Mouse (Mus musculus): ENCODE data around the gene Fam219b. TPM values are rescaled to one million over a fixed set of nuclear protein-coding genes. Genes with fewer than 3 reads are reported as not detected.
A peak's percentile ranks its signal among the peaks of the same experiment; 100 is the strongest.

Gene Fam219b
- polyA plus RNA-seq (2015; fragmentation: Nextera tagmentation; extraction: Ambion mirVana), result 4.6 and 5.1 TPM in 2 replicates

DNA sequence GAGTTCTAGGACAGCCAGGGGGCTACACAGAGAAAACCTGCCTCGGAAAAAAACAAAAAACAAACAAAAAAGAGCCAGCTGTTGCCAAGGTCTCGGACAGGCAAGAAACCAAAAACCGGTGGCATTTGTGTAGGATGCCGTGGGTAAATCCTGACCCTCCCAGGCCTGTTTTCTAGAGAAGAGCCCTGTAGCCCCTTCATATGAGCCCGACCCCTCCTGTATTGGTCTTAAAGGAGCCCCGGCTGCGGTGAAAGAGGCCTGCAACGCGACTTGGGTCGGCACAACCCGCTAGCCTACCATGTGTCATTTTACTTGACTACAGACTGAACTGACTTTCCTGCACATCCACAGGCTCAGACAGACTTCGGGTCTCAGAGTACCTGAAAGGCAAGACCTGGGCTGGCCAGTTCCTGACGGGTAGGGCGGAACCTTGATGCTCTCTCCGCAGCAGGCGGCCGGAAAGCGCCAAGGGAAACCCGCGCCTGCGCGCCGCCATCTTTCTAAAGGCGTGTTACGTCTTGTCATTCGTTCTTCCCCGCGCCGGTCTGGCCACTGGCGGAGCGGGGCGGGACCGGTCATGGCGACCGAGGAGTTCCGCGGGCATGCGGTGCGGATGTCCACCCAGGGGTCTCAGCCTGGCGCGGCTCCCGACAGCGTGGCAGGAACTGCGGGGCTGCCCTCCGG, at the start of gene Fam219b:
Gene Fam219b (plus strand): TSS at position 485 of the 684 bp plus-strand sequence.
- H3K27me3 ChIP-seq (ENCODE audit: insufficient read depth, low read length), result no peaks in the 10 kb centered on the region
- H3K4me3 ChIP-seq (ENCODE audit: low read depth, low read length), result peak within 1 kb of the TSS; percentile 84
- H3K36me3 ChIP-seq (replicated peaks; ENCODE audit: insufficient read depth, low read length), result peaks cover 45% of the 10 kb centered on the region
- TF ChIP-seq EP300 (IDR thresholded peaks at IDR 0.05; ENCODE audit: low read depth) (no peak), CTCF (IDR thresholded peaks at IDR 0.05; ENCODE audit: low read depth) (no peak)
- H3K4me2 ChIP-seq (ENCODE audit: low read depth, low read length), result peak within 1 kb of the TSS; percentile 82
- WGBS (ENCODE audit: insufficient replicate concordance), result 2% methylated on average over 39 of the region's 45 CpGs
- no peaks in the 10 kb centered on the region for H3K9me3 ChIP-seq (ENCODE audit: low read length)
- DNase-seq (peak; percentile 91), ATAC-seq (peak; percentile 94)
- peak within 1 kb of the TSS; percentile 84 for H3K27ac ChIP-seq (ENCODE audit: low read depth)
- H3K9ac ChIP-seq (replicated peaks), result peak within 1 kb of the TSS; percentile 79
- H3K4me1 ChIP-seq (ENCODE audit: insufficient read depth), result peaks cover 12% of the 10 kb centered on the region

DNA sequence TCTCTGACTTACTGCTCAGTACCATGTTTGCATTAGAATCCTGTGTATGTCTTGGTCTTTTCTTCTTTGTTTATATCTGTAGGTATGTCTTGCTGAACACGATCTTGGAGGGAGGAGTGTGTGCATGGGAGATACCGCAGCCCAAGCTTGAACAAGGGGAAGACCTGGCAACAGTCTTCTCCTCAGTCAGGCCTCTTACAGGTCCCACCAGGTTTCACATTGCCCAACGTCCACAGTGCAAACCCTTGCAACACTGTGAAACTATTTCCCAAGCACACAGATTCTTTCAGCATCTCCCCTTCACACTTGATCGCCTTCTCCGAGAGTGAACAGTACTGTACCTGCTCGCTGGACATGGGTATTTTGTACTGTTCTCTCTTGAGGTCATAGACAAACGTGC, 49.5 kb upstream of the Fam219b start:
- H3K9me3 ChIP-seq (ENCODE audit: low read length), result no peaks in the 10 kb centered on the region
- DNase-seq, result no peak
- no peak overlapping the region for H3K9ac ChIP-seq (replicated peaks)
- WGBS (ENCODE audit: insufficient replicate concordance), result 50% methylated on average over 7 of the region's 7 CpGs
- H3K4me2 ChIP-seq (ENCODE audit: low read depth, low read length), result no peak overlapping the region
- H3K36me3 ChIP-seq (replicated peaks; ENCODE audit: insufficient read depth, low read length), result no peaks in the 10 kb centered on the region
- no peaks in the 10 kb centered on the region for H3K4me1 ChIP-seq (ENCODE audit: insufficient read depth)
- no peak for TF ChIP-seq CTCF (IDR thresholded peaks at IDR 0.05; ENCODE audit: low read depth)
- TF ChIP-seq EP300 (IDR thresholded peaks at IDR 0.05; ENCODE audit: low read depth), result no peak
- H3K27ac ChIP-seq (ENCODE audit: low read depth), result no peak overlapping the region
- H3K27me3 ChIP-seq (ENCODE audit: insufficient read depth, low read length), result no peaks in the 10 kb centered on the region
- no peak overlapping the region for H3K4me3 ChIP-seq (ENCODE audit: low read depth, low read length)
- ATAC-seq, result no peak

DNA sequence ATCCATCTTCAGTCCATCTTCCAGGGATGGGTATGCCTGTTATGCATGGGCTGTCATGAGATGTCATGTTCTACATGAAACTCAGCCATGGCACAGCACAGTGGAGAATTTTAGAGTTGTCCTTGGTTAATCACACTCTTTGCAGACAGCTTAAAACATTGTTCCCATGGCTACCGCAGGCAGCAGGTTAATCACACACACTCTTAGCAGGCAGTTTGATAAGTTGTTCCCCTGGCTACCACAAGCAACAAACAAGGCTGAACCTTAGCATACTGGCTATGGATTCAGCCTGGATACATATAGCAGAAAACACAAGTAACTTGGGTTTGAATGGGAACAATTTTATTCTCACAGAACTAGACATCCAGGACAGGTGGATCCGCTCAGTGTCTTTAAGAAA, 43.8 kb upstream of the Fam219b start:
- no peak for ATAC-seq
- 81% methylated on average over 2 of the region's 2 CpGs for WGBS (ENCODE audit: insufficient replicate concordance)
- Histone ChIP-seq H3K9me3 (ENCODE audit: low read length) (no peaks in the 10 kb centered on the region), H3K4me3 (ENCODE audit: low read depth, low read length) (no peak overlapping the region), H3K27me3 (ENCODE audit: insufficient read depth, low read length) (no peaks in the 10 kb centered on the region), H3K36me3 (replicated peaks; ENCODE audit: insufficient read depth, low read length) (no peaks in the 10 kb centered on the region), H3K27ac (ENCODE audit: low read depth) (no peak overlapping the region), H3K4me2 (ENCODE audit: low read depth, low read length) (no peak overlapping the region), H3K4me1 (ENCODE audit: insufficient read depth) (peaks cover 6% of the 10 kb centered on the region; the same call in 1 of the 2 replicates), H3K9ac (replicated peaks) (no peak overlapping the region)
- TF ChIP-seq EP300 (IDR thresholded peaks at IDR 0.05; ENCODE audit: low read depth) (no peak), CTCF (IDR thresholded peaks at IDR 0.05; ENCODE audit: low read depth) (no peak)
- no peak for DNase-seq

DNA sequence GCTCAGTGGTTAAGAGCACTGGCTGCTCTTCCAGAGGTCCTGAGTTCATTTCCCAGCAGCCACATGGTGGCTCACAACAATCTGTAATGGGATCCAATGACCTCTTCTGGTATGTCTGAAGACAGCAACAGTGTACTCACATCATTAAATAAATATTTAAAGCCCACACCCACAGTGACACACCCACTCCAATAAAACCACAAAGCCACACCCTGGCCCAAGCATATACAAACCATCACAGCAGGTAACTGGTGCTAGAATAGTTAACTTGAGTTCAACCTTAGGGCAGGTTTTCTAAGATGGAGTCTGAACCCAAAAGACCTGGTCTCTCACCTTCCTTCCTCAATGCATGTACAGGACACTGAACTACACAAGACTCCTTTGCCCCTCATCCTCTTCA, 42.4 kb upstream of the Fam219b start:
- H3K9me3 ChIP-seq (ENCODE audit: low read length), result no peaks in the 10 kb centered on the region
- H3K27ac ChIP-seq (ENCODE audit: low read depth), result no peak overlapping the region
- no peak overlapping the region for H3K4me2 ChIP-seq (ENCODE audit: low read depth, low read length)
- ATAC-seq (no peak), DNase-seq (no peak)
- H3K9ac ChIP-seq (replicated peaks), result no peak overlapping the region
- TF ChIP-seq CTCF (IDR thresholded peaks at IDR 0.05; ENCODE audit: low read depth), result no peak
- no peak for TF ChIP-seq EP300 (IDR thresholded peaks at IDR 0.05; ENCODE audit: low read depth)
- H3K4me1 ChIP-seq (ENCODE audit: insufficient read depth), result peaks cover 6% of the 10 kb centered on the region; the same call in 1 of the 2 replicates
- no peaks in the 10 kb centered on the region for H3K36me3 ChIP-seq (replicated peaks; ENCODE audit: insufficient read depth, low read length)
- H3K27me3 ChIP-seq (ENCODE audit: insufficient read depth, low read length), result peaks cover under 1% of the 10 kb centered on the region; the same call in 1 of the 2 replicates
- no peak overlapping the region for H3K4me3 ChIP-seq (ENCODE audit: low read depth, low read length)

DNA sequence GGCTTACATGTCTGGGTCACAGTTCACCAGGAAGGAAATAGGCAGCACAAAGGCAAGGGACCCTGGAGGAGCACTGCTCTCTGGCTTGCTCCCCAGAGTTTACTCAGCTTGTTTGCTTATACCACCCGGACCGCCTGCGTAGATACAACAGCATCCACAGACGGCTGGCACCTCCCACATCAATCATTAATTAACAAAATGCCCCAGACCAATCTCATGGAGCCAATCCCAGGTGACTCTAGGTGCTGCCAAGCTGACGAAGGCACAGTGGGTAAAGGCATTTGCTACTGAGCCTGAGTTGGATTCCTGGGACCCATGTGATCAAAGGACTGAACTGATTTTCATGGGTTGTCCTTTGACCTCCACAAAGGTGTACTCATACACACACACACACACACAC, 40.1 kb upstream of the Fam219b start:
- Histone ChIP-seq H3K36me3 (replicated peaks; ENCODE audit: insufficient read depth, low read length) (no peaks in the 10 kb centered on the region), H3K4me2 (ENCODE audit: low read depth, low read length) (no peak overlapping the region), H3K27me3 (ENCODE audit: insufficient read depth, low read length) (peaks cover 23% of the 10 kb centered on the region), H3K27ac (ENCODE audit: low read depth) (no peak overlapping the region), H3K4me1 (ENCODE audit: insufficient read depth) (peaks cover 6% of the 10 kb centered on the region; the same call in 1 of the 2 replicates), H3K9me3 (ENCODE audit: low read length) (no peaks in the 10 kb centered on the region), H3K4me3 (ENCODE audit: low read depth, low read length) (no peak overlapping the region), H3K9ac (replicated peaks) (no peak overlapping the region)
- TF ChIP-seq EP300 (IDR thresholded peaks at IDR 0.05; ENCODE audit: low read depth) (no peak), CTCF (IDR thresholded peaks at IDR 0.05; ENCODE audit: low read depth) (no peak)
- WGBS (ENCODE audit: insufficient replicate concordance), result 42% methylated on average over 5 of the region's 5 CpGs
- DNase-seq (no peak), ATAC-seq (peak; percentile 68)

DNA sequence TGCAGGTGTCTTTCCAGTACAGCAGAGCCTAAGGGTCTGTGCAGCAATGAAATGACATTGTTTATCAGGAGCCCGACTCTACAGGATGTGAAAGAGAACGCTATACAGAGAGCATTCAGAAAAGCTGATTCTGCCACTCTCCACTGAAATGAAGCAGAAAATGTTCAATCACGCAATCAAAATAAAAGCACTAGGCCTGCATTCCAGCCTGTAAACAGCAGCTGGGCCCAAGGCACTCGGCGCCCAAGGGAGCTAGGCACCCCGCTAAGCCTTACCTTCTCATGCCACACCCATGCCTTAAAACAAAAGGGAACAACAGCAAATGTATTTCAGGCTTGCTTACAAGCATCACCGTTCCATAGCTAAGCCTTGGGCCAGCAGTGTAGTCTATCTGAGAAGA, 38.8 kb upstream of the Fam219b start:
- 62% methylated on average over 7 of the region's 7 CpGs for WGBS (ENCODE audit: insufficient replicate concordance)
- peaks cover 10% of the 10 kb centered on the region; the same call in 1 of the 2 replicates for H3K4me1 ChIP-seq (ENCODE audit: insufficient read depth)
- no peak overlapping the region for H3K4me2 ChIP-seq (ENCODE audit: low read depth, low read length)
- H3K9me3 ChIP-seq (ENCODE audit: low read length), result no peaks in the 10 kb centered on the region
- H3K27ac ChIP-seq (ENCODE audit: low read depth), result no peak overlapping the region
- DNase-seq, result no peak
- no peak for ATAC-seq
- no peak overlapping the region for H3K9ac ChIP-seq (replicated peaks)
- peaks cover 36% of the 10 kb centered on the region for H3K27me3 ChIP-seq (ENCODE audit: insufficient read depth, low read length)
- H3K36me3 ChIP-seq (replicated peaks; ENCODE audit: insufficient read depth, low read length), result no peaks in the 10 kb centered on the region
- TF ChIP-seq EP300 (IDR thresholded peaks at IDR 0.05; ENCODE audit: low read depth) (no peak), CTCF (IDR thresholded peaks at IDR 0.05; ENCODE audit: low read depth) (no peak)
- H3K4me3 ChIP-seq (ENCODE audit: low read depth, low read length), result no peak overlapping the region

Data from liver, postnatal 0 days (tissue).